Mouse (Mus musculus) activated CD4-positive, CD25-positive, alpha-beta regulatory T cell (primary cell): Measurements from ENCODE around the gene Cep170. TPM values are rescaled to one million over a fixed set of nuclear protein-coding genes. Genes with fewer than 3 reads are reported as not detected.

ENCODE experiments used
- polyA plus RNA-seq, 2 experiments: library from polyadenylated mRNA; unstranded; fragments of 100-300 nt; shearing (Covaris generic); gene quantifications; one replicate each; pipeline ENCODE4 v1.2.1; 2017

The Cep170 gene
- polyA plus RNA-seq, result 10 to 100 TPM; 12.4 to 18.1 TPM

GRCm38 (mm10) chr1:176814036-176814420 is at the start of gene Cep170:
Gene Cep170, minus strand, starts transcription at chr1:176814067.

GRCm38 (mm10) chr1:176814591-176815062 is 760 bp upstream of the Cep170 start, which contains the start of gene Sdccag8:
Gene Sdccag8, plus strand, starts transcription at chr1:176814660.

Other genes starting within 250 kb of the Cep170 start
- 10 to 100 TPM; 18.5 to 26.5 TPM for gene Sdccag8, start 593 bp upstream of the Cep170 start, polyA plus RNA-seq